Mouse (Mus musculus): Measurements from ENCODE around the gene Ebpl.
"Not testable (repeated sequence)": the region's sequence is repeated elsewhere in the genome, so short reads cannot be mapped to it uniquely, and the experiment has no call there.

Ebpl gene

GRCm38 (mm10) chr14:61327618-61328450 lies 32.4 kb downstream of the Ebpl start:
- no peak for DNase-seq (ENCODE audit: low read depth)

- DNase-seq (ENCODE audit: low read depth): not testable (repeated sequence)
These were observed 33.2 kb downstream of the Ebpl start for GRCm38 (mm10) chr14:61327007-61327406.

GRCm38 (mm10) chr14:61322740-61323139 lies 37.5 kb downstream of the Ebpl start:
- DNase-seq (ENCODE audit: low read depth): no peak

- no peak for DNase-seq (ENCODE audit: low read depth)
These were observed 39.0 kb downstream of the Ebpl start for GRCm38 (mm10) chr14:61321200-61321599.

- DNase-seq (ENCODE audit: low read depth): no peak
These were observed 39.5 kb downstream of the Ebpl start for GRCm38 (mm10) chr14:61320765-61321164.

- peak; percentile 70 for DNase-seq (ENCODE audit: low read depth)
These were observed 43.4 kb downstream of the Ebpl start for GRCm38 (mm10) chr14:61316861-61317260.

GRCm38 (mm10) chr14:61310963-61311362 lies 49.3 kb downstream of the Ebpl start:
- DNase-seq (ENCODE audit: low read depth): no peak

- DNase-seq (ENCODE audit: low read depth): no peak
These were observed 50.0 kb downstream of the Ebpl start for GRCm38 (mm10) chr14:61310036-61310772.

GRCm38 (mm10) chr14:61309593-61309992 lies 50.6 kb downstream of the Ebpl start, which contains the start of gene Arl11:
Gene Arl11 (plus strand): TSS chr14:61309753.
- DNase-seq (ENCODE audit: low read depth): peak; percentile 41

GRCm38 (mm10) chr14:61303969-61304609 lies 56.1 kb downstream of the Ebpl start:
- no peak for DNase-seq (ENCODE audit: low read depth)

GRCm38 (mm10) chr14:61302428-61302827 lies 57.8 kb downstream of the Ebpl start:
- DNase-seq (ENCODE audit: low read depth): no peak

GRCm38 (mm10) chr14:61301323-61301722 lies 58.9 kb downstream of the Ebpl start:
- DNase-seq (ENCODE audit: low read depth): no peak

GRCm38 (mm10) chr14:61299810-61300209 lies 60.4 kb downstream of the Ebpl start:
- DNase-seq (ENCODE audit: low read depth): no peak

- DNase-seq (ENCODE audit: low read depth): peak; percentile 65
These were observed 65.5 kb downstream of the Ebpl start for GRCm38 (mm10) chr14:61294738-61295079.

GRCm38 (mm10) chr14:61293884-61294737 lies 66.1 kb downstream of the Ebpl start:
- peak; percentile 67 for DNase-seq (ENCODE audit: low read depth)

GRCm38 (mm10) chr14:61290664-61291063 lies 69.6 kb downstream of the Ebpl start:
- DNase-seq (ENCODE audit: low read depth): no peak

- DNase-seq (ENCODE audit: low read depth): no peak
These were observed 71.5 kb downstream of the Ebpl start for GRCm38 (mm10) chr14:61288606-61289286.
